ENCODE assay signal across 8 mouse cellular contexts in the genomic region with DNA sequence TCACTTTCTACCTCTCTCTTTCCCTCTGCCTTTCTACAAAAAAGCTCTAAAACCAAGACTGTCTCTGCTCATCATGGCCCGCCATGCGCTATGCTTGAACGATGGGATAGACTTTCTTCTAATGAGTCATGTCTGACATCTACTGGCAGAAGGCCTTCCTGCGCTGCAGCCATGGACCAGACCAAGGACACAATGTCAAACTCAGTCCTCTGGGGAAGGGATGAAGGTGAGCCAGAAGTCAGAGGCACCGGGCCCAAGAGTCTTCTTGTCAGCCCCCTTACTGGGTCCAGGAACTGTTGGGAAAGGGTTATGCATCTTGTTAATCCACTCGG.
DNase-seq lines count a peak whose midpoint lies in the region; ATAC-seq and TF ChIP-seq lines count a peak whose summit lies in the region.

No protein-coding gene starts in this region.

- peak; percentile 73; the same call in 1 of the 2 replicates for ATAC-seq in kidney, embryonic 14.5 days (ENCODE audit: low FRiP score, low TSS enrichment)
- peak; percentile 25; the same call in 1 of the 2 replicates for ATAC-seq in midbrain, postnatal 0 days (ENCODE audit: low FRiP score)

- TF ChIP-seq CTCF in embryonic fibroblast, embryonic 13.5 days (IDR thresholded peaks at IDR 0.05; ENCODE audit: borderline replicate concordance, insufficient read depth, low read length) = peak; percentile 83
- TF ChIP-seq CTCF in midbrain, postnatal 0 days (IDR thresholded peaks at IDR 0.05) = peak; percentile 85

- 17% methylated on average over 6 of the region's 6 CpGs for WGBS in kidney, embryonic 14.5 days
- WGBS in midbrain, postnatal 0 days = 11% methylated on average over 6 of the region's 6 CpGs

- no peak for TF ChIP-seq POLR2A in embryonic fibroblast, embryonic 13.5 days (IDR thresholded peaks at IDR 0.05; ENCODE audit: low read depth, low read length)

- DNase-seq in kidney, adult 11 months = no peak
- DNase-seq in adrenal gland, postnatal 14 days = peak; percentile 40
- peak; percentile 38 to 51 for DNase-seq in kidney, postnatal 4 days
- DNase-seq in midbrain, postnatal 0 days (ENCODE audit: low spot score) = peak; percentile 75
- no peak for DNase-seq in layer of hippocampus, adult 9-10 months (ENCODE audit: low spot score)
- no peak for DNase-seq in gastrocnemius, adult 8-10 months (ENCODE audit: low spot score in 2 of 2)

- no peaks in the 10 kb centered on the region for H3K27me3 ChIP-seq in kidney, embryonic 14.5 days (ENCODE audit: control insufficient read depth, insufficient read depth, low read length)
- H3K27me3 ChIP-seq in midbrain, postnatal 0 days (ENCODE audit: insufficient read depth, low read length) = no peaks in the 10 kb centered on the region

- H3K36me3 ChIP-seq in kidney, embryonic 14.5 days (ENCODE audit: control insufficient read depth, insufficient read depth, low read length) = no peaks in the 10 kb centered on the region
- H3K36me3 ChIP-seq in midbrain, postnatal 0 days (ENCODE audit: insufficient read depth, low read length) = no peaks in the 10 kb centered on the region

- no peaks in the 10 kb centered on the region for H3K9me3 ChIP-seq in kidney, embryonic 14.5 days (ENCODE audit: control insufficient read depth, low read length)
- no peaks in the 10 kb centered on the region for H3K9me3 ChIP-seq in midbrain, postnatal 0 days (ENCODE audit: low read length)

- no peak overlapping the region for H3K27ac ChIP-seq in kidney, embryonic 14.5 days (ENCODE audit: low read depth, low read length)
- no peak overlapping the region for H3K27ac ChIP-seq in embryonic fibroblast, embryonic 13.5 days (ENCODE audit: insufficient read depth, low read length)
- H3K27ac ChIP-seq in midbrain, postnatal 0 days (ENCODE audit: low read depth, low read length) = no peak overlapping the region

- H3K9ac ChIP-seq in kidney, embryonic 14.5 days (ENCODE audit: low read depth, low read length) = no peak overlapping the region
- no peak overlapping the region for H3K9ac ChIP-seq in midbrain, postnatal 0 days (replicated peaks; ENCODE audit: low read length, poor library complexity, severe bottlenecking)

- H3K4me2 ChIP-seq in kidney, embryonic 14.5 days (replicated peaks; ENCODE audit: low read depth, low read length) = no peak overlapping the region
- H3K4me2 ChIP-seq in midbrain, postnatal 0 days (ENCODE audit: low read depth, low read length, poor library complexity, severe bottlenecking) = no peak overlapping the region

- H3K4me3 ChIP-seq in kidney, embryonic 14.5 days (ENCODE audit: low read length) = no peak overlapping the region
- H3K4me3 ChIP-seq in embryonic fibroblast, embryonic 13.5 days (ENCODE audit: insufficient read depth, low read length) = no peak overlapping the region
- H3K4me3 ChIP-seq in midbrain, postnatal 0 days (ENCODE audit: low read depth, low read length) = no peak overlapping the region

- no peaks in the 10 kb centered on the region for H3K4me1 ChIP-seq in kidney, embryonic 14.5 days (ENCODE audit: control insufficient read depth, insufficient read depth, low read length)
- no peaks in the 10 kb centered on the region for H3K4me1 ChIP-seq in embryonic fibroblast, embryonic 13.5 days (ENCODE audit: control insufficient read depth, insufficient read depth, low read length)
- H3K4me1 ChIP-seq in midbrain, postnatal 0 days (ENCODE audit: insufficient read depth, low read length) = no peaks in the 10 kb centered on the region; the same call in 1 of the 2 replicates

Comparison
In these comparisons a context has a peak if more than half of its experiments do, and no peak if none do; other contexts are left out.
1. DNase-seq: peak in adrenal gland, postnatal 14 days (single experiment), kidney, postnatal 4 days (2 of 2) and midbrain, postnatal 0 days (single experiment); none in kidney, adult 11 months (single experiment), layer of hippocampus, adult 9-10 months (single experiment) and gastrocnemius, adult 8-10 months (0 of 2).